Mouse (Mus musculus) limb, embryonic 12.5 days (tissue): Measurements from ENCODE around the gene Tagln. TPM values are rescaled to one million over a fixed set of nuclear protein-coding genes. Genes with fewer than 3 reads are reported as not detected.

Source experiments
- ATAC-seq: fragments of 200-750 bp; cut with Nextera tagmentation; 2 replicates; pipeline ENCODE4 v1.8.0; 2017; ENCODE audit warnings: low read depth, moderate TSS enrichment; ENCODE audit not compliant: insufficient number of reproducible peaks, insufficient read depth, low FRiP score, low TSS enrichment
- H3K27ac ChIP-seq: fragments of 300-500 bp; sonication (generic); 2 replicates; pipeline ENCODE4 v1.5.1; 2016; ENCODE audit warnings: mild to moderate bottlenecking, moderate library complexity
- H3K27me3 ChIP-seq: fragments of 300-500 bp; sonication (generic); 2 replicates; pipeline ENCODE4 v1.6.1; 2016; ENCODE audit warnings: mild to moderate bottlenecking, moderate library complexity
- H3K36me3 ChIP-seq: fragments of 300-500 bp; sonication (generic); 2 replicates; pipeline ENCODE4 v1.6.1; 2016; ENCODE audit warnings: mild to moderate bottlenecking, moderate library complexity
- H3K4me1 ChIP-seq: fragments of 300-500 bp; sonication (generic); replicated peaks from 2 replicates; pipeline ENCODE4 v1.6.1; 2016
- H3K4me2 ChIP-seq: fragments of 300-500 bp; sonication (generic); 2 replicates; pipeline ENCODE4 v1.6.1; 2016; ENCODE audit warnings: mild to moderate bottlenecking, moderate library complexity
- H3K4me3 ChIP-seq: fragments of 300-500 bp; sonication (generic); replicated peaks from 2 replicates; pipeline ENCODE4 v1.5.1; 2016; ENCODE audit warnings: mild to moderate bottlenecking
- H3K9ac ChIP-seq: fragments of 300-500 bp; sonication (generic); replicated peaks from 2 replicates; pipeline ENCODE4 v1.6.1; 2016; ENCODE audit warnings: mild to moderate bottlenecking, moderate library complexity
- H3K9me3 ChIP-seq: fragments of 300-500 bp; sonication (generic); 2 replicates; pipeline ENCODE4 v1.6.1; 2016; ENCODE audit warnings: mild to moderate bottlenecking, moderate library complexity
- WGBS: fragments of 180-500 bp; shearing (Covaris S2); methylation state at CpG from one replicate; pipeline ENCODE4 v1.1.7; 2016; 5-methylcytosine and 5-hydroxymethylcytosine counted together
- polyA plus RNA-seq: library from polyadenylated mRNA; unstranded; fragments of >200 nt; fragmentation: Nextera tagmentation; extraction: Ambion mirVana; gene quantifications from 2 replicates; pipeline ENCODE4 v1.2.1, GENCODE M21; 2016

Tagln gene
- polyA plus RNA-seq, 1 experiment from 2014 or later: 7.5 TPM

DNA sequence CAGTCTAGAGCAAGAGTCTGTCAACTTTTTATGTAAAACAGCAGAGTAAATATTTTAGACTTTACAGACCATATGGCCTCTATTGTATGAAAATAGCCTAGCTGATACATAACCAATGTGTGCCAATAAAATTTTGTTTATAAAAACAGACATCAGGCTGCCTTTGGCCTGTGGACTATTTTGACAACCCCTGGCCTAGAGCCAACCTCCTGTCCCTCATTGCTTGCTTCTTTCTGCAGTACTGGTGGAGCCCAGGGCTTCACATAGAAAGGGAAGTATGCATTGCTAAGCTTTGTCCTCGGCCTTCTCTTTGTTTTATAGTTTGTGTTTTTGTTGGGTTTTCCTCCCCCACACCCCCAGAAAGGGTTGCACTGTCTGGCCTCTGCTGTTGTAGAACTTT is 3.9 kb downstream of the Tagln start:
- H3K4me1 ChIP-seq: peaks cover 13% of the 10 kb centered on the region
- H3K36me3 ChIP-seq: peaks cover 46% of the 10 kb centered on the region
- H3K9ac ChIP-seq: no peak overlapping the region
- H3K27me3 ChIP-seq: peaks cover 14% of the 10 kb centered on the region
- H3K4me2 ChIP-seq: no peak overlapping the region
- H3K4me3 ChIP-seq: no peak overlapping the region
- no peak for ATAC-seq
- H3K9me3 ChIP-seq: no peaks in the 10 kb centered on the region
- no peak overlapping the region for H3K27ac ChIP-seq
- WGBS: 73% methylated on average over 1 of the region's 1 CpGs

- ATAC-seq: no peak
- H3K4me3 ChIP-seq: no peak overlapping the region
- no peak overlapping the region for H3K9ac ChIP-seq
- peaks cover 65% of the 10 kb centered on the region for H3K36me3 ChIP-seq
- H3K9me3 ChIP-seq: no peaks in the 10 kb centered on the region
- 88% methylated on average over 5 of the region's 5 CpGs for WGBS
- H3K27me3 ChIP-seq: no peaks in the 10 kb centered on the region
- H3K4me2 ChIP-seq: no peak overlapping the region
- H3K27ac ChIP-seq: no peak overlapping the region
- no peaks in the 10 kb centered on the region; the same call in none of the 2 replicates for H3K4me1 ChIP-seq
These were observed 6.6 kb downstream of the Tagln start for GRCm38 (mm10) chr9:45929285-45929684.

DNA sequence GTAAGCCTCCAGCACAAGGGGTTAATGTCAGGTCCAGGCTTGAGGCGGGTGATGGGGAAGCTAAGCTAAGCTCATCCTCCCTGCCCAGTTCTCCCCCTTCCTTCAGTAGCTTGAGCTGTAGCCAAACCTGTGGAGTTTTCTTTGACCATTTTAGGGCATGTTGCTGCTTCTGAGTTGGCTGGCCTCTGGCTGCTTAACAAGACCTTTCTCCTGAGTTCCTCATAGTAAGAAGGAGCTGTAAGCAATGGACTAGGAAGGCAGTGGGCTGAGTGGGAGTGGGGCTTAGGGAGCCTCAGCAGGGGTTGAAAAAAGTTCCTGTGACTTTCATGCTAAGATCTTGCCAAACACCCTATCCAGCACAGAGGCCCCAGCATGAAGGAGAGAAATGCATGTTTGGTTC is 16.0 kb downstream of the Tagln start:
- Histone ChIP-seq H3K4me3 (no peak overlapping the region), H3K4me1 (no peaks in the 10 kb centered on the region), H3K9me3 (no peaks in the 10 kb centered on the region), H3K27ac (no peak overlapping the region), H3K9ac (no peak overlapping the region), H3K36me3 (peaks cover 86% of the 10 kb centered on the region), H3K27me3 (no peaks in the 10 kb centered on the region), H3K4me2 (no peak overlapping the region)
- WGBS: 79% methylated on average over 1 of the region's 1 CpGs
- no peak for ATAC-seq

DNA sequence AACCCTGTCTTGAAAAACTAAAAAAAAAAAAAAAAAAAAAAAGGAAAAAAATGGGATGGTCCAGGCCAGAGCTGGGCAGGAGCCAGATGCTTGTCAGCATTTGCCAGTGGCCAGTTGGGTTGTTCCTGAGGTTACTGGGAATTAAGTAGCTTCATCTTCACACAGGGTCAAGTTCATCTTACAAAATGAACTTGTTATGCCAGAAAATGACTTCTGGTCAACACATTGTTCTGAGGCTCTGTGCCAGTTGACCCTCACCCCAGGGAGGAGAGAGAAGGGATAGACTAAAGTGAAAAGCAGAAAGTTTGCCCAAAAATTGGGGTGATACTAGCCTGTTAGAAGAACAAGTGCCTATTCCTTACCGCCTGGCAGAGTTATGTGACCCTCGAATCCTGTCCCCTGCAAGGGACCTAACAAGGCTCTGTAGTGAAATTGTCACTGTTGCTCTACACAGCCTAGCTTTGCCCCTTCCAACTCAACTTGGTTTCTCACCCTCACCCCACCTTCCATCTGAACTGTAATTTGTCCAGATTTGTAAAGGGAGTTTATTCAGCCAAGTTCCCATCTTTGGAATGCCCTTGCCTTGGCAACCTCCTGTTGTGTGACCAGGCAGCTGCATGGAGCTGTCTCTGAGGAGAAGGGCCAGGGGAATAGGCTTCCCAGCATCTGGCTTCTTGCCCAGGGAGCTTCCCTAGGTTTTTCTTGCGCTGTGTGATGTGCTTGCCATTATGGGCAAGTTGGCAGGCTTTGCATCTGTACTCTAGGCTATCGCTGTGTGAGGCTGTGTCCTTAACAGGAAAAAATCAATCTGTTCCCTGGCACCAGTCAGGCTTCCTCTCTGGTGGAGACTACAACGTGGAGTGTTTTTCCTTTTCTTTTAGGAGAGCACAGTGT is 18.6 kb downstream of the Tagln start:
- H3K27me3 ChIP-seq: no peaks in the 10 kb centered on the region
- no peaks in the 10 kb centered on the region for H3K4me1 ChIP-seq
- no peak overlapping the region for H3K4me2 ChIP-seq
- WGBS: 92% methylated on average over 5 of the region's 5 CpGs
- no peak for ATAC-seq
- no peak overlapping the region for H3K27ac ChIP-seq
- no peak overlapping the region for H3K4me3 ChIP-seq
- H3K36me3 ChIP-seq: peaks cover 93% of the 10 kb centered on the region
- no peaks in the 10 kb centered on the region for H3K9me3 ChIP-seq
- no peak overlapping the region for H3K9ac ChIP-seq

- no peak overlapping the region for H3K27ac ChIP-seq
- H3K27me3 ChIP-seq: no peaks in the 10 kb centered on the region
- no peak overlapping the region for H3K4me3 ChIP-seq
- H3K9me3 ChIP-seq: no peaks in the 10 kb centered on the region
- no peak overlapping the region for H3K9ac ChIP-seq
- ATAC-seq: no peak
- peaks cover 94% of the 10 kb centered on the region for H3K36me3 ChIP-seq
- WGBS: 90% methylated on average over 2 of the region's 2 CpGs
- H3K4me2 ChIP-seq: no peak overlapping the region
- no peaks in the 10 kb centered on the region for H3K4me1 ChIP-seq
These were observed 20.2 kb downstream of the Tagln start for GRCm38 (mm10) chr9:45915659-45916058.

- H3K4me3 ChIP-seq: no peak overlapping the region
- no peak overlapping the region for H3K27ac ChIP-seq
- H3K9me3 ChIP-seq: no peaks in the 10 kb centered on the region
- H3K4me1 ChIP-seq: peaks cover 10% of the 10 kb centered on the region
- ATAC-seq: no peak
- 73% methylated on average over 1 of the region's 1 CpGs for WGBS
- H3K9ac ChIP-seq: no peak overlapping the region
- no peak overlapping the region for H3K4me2 ChIP-seq
- H3K27me3 ChIP-seq: no peaks in the 10 kb centered on the region
- peaks cover 80% of the 10 kb centered on the region for H3K36me3 ChIP-seq
These were observed 24.2 kb downstream of the Tagln start for GRCm38 (mm10) chr9:45911673-45912072.

- H3K4me1 ChIP-seq: peaks cover 10% of the 10 kb centered on the region
- H3K9ac ChIP-seq: no peak overlapping the region
- no peak overlapping the region for H3K27ac ChIP-seq
- peaks cover 73% of the 10 kb centered on the region for H3K36me3 ChIP-seq
- H3K4me2 ChIP-seq: no peak overlapping the region
- no peaks in the 10 kb centered on the region for H3K27me3 ChIP-seq
- WGBS: 97% methylated on average over 3 of the region's 3 CpGs
- no peaks in the 10 kb centered on the region for H3K9me3 ChIP-seq
- no peak for ATAC-seq
- no peak overlapping the region for H3K4me3 ChIP-seq
These were observed 24.9 kb downstream of the Tagln start for GRCm38 (mm10) chr9:45910995-45911394.

DNA sequence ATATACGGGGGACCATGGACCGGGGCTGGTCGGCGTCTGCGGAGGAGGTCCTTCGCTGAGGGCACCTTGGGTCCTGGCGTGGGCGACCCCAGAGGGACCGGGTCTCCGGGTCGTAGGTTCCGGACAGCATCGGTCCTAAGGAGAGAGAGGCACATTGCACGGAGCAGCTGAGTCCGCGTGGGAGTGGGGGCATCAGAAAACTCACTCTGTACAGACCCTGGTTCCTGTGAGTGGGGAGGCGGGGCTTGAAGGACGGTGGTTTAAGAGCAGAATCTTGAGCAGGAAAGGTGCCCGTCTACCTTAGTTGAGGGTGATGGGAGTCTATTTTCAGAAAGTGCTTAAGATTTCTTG is 28.8 kb downstream of the Tagln start:
- Histone ChIP-seq H3K27ac (peak overlapping the region; percentile 45; the same call in 1 of the 2 replicates), H3K4me3 (peak overlapping the region; percentile 92), H3K9me3 (no peaks in the 10 kb centered on the region), H3K4me1 (peaks cover 22% of the 10 kb centered on the region), H3K36me3 (peaks cover 52% of the 10 kb centered on the region), H3K27me3 (no peaks in the 10 kb centered on the region), H3K4me2 (peak overlapping the region; percentile 76), H3K9ac (peak overlapping the region; percentile 93)
- ATAC-seq: peak; percentile 23; the same call in 1 of the 2 replicates
- under 1% methylated on average over 19 of the region's 19 CpGs for WGBS

GRCm38 (mm10) chr9:45906355-45907077 is 29.3 kb downstream of the Tagln start, which contains the start of the genes Pcsk7 and Rnf214:
TSS of gene Pcsk7 (plus strand) at chr9:45906497.
TSS of gene Rnf214 (minus strand) at chr9:45906911.
- peak within 1 kb of the TSS; percentile 93 for H3K9ac ChIP-seq
- H3K27me3 ChIP-seq: no peaks in the 10 kb centered on the region
- peak within 1 kb of the TSS; percentile 76 for H3K4me2 ChIP-seq
- peak; percentile 86 for ATAC-seq
- H3K27ac ChIP-seq: peak within 1 kb of the TSS; percentile 92
- WGBS: under 1% methylated on average over 72 of the region's 80 CpGs
- peaks cover 22% of the 10 kb centered on the region for H3K4me1 ChIP-seq
- peak within 1 kb of the TSS; percentile 92 for H3K4me3 ChIP-seq
- H3K36me3 ChIP-seq: peaks cover 52% of the 10 kb centered on the region
- no peaks in the 10 kb centered on the region for H3K9me3 ChIP-seq

DNA sequence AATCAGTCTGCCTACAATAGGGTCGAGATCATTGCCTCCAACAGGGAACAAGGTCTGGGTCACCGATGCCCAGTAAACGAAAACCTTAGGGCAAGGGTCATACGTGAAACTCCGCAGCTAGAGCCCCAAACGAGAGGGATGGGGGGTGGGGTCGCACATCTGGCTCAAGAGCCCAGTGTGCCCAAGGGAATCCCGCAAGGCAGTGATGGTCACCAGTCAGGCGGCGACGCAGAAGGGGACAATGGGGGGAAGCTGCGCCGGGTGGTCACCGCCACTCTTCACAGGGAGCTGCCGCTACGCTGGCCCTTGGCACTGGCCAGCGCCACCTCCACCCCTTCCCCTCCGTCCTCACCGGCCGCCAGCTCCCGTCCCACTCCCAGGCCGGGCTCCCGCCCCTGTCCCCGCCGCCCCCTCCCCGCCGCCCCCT is 30.0 kb downstream of the Tagln start:
- Histone ChIP-seq H3K9ac (peak overlapping the region; percentile 93), H3K9me3 (no peaks in the 10 kb centered on the region), H3K36me3 (peaks cover 51% of the 10 kb centered on the region), H3K4me3 (peak overlapping the region; percentile 92), H3K4me2 (peak overlapping the region; percentile 76), H3K27ac (peak overlapping the region; percentile 92), H3K27me3 (no peaks in the 10 kb centered on the region), H3K4me1 (peaks cover 22% of the 10 kb centered on the region)
- under 1% methylated on average over 22 of the region's 27 CpGs for WGBS
- peak; percentile 42 for ATAC-seq

DNA sequence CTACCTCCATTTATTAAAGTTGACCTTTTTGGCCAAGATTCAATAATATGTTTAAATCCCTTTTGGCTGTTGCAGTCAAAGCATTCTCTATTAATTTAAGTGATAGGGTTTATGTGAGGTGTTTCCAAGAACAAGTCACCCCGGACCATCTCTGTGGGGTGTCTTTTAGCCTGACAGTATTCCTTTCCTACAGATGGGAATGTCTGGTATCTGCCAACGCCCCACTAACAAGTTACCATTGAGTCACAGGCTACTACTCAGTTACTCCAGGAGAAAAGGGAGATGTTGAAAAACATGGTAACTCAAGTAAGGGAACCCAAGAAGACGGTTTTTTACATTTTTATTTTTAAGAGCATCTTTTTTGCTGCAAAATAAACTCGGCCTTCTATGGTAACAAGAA is 30.7 kb downstream of the Tagln start:
- Histone ChIP-seq H3K9me3 (no peaks in the 10 kb centered on the region), H3K27ac (peak overlapping the region; percentile 92; the same call in 1 of the 2 replicates), H3K4me2 (peak overlapping the region; percentile 76), H3K4me3 (peak overlapping the region; percentile 92), H3K9ac (peak overlapping the region; percentile 93), H3K4me1 (peaks cover 22% of the 10 kb centered on the region), H3K36me3 (peaks cover 48% of the 10 kb centered on the region), H3K27me3 (no peaks in the 10 kb centered on the region)
- ATAC-seq: no peak
- 57% methylated on average over 4 of the region's 4 CpGs for WGBS
